Mouse (Mus musculus): Measurements from ENCODE around the gene Galntl6.
A peak's percentile ranks its signal among the peaks of the same experiment; 100 is the strongest.

The Galntl6 gene

DNA sequence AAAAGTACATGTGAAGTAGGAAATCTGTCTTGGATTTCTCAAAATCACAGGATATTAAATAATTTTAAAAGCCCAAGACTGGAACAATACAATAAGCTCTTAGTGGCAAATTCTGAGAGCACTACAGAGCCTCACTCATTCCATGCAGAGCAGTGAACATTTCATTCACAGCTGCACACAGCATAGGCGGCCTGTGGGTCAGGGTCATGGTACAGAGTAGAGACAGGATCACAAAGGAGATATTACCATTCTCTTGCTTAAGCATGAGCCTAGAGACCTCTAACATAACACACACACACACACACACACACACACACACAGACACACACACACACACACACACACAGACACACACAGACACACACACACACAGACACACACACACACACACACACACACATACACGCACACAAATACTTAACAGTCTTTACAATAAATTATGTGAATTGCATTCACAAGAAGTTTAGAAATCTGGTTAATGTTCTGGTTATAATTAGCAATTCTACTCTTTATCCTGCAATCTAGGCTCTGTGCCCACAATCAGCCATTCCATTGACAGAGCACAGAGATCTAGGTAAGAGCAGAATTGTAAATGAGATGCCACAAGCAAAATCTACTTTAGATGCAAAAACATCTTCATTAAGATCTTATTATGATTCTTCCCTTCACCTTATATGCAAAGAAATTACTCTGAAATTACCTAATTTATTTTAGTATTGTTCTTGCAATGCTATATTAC is 653.7 kb downstream of the Galntl6 start:
- DNase-seq (ENCODE audit: inconsistent ontology term), result no peak

DNA sequence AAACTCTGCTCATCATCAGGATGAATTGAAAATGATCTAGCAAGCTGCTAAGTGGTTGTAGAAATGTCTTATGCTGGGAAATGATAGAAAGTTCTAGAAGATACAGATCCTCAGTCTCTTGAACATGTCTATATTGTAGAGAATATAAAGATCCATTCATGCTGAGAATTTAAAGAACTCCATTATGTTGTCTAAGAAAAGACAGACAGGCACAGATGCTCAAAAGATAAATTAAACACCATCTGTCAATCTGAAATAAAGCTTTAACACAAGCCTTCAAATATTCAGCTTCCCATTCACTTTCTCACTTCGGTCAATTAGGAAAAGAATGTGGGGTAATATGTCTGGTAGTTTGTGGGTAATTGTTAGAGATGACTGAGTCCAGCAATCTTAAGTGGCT is 658.8 kb downstream of the Galntl6 start:
- no peak for DNase-seq (ENCODE audit: inconsistent ontology term)

GRCm38 (mm10) chr8:58244830-58245229 is 667.6 kb downstream of the Galntl6 start:
- no peak for DNase-seq (ENCODE audit: inconsistent ontology term)

DNA sequence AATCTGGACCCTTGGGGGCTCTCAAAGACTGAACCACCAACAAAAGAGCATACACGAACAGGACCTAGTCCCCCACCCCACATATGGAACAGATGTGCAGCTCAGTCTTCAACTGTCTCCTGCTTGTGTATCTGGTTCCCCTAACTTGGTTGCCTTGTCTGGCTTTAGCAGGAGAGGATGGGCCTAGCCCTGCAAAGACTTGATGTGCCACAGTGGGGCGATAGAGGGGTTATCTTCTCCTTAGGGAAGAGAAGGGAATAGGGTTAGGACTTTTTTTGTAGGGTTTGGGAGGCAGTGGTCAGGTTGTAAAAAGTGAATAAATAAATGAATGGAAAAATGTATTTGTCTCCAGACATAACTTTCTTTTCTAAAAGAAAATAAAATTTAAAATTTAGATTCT is 678.2 kb downstream of the Galntl6 start:
- no peak for DNase-seq (ENCODE audit: inconsistent ontology term)

- DNase-seq (ENCODE audit: inconsistent ontology term), result no peak
These were observed 683.7 kb downstream of the Galntl6 start for GRCm38 (mm10) chr8:58228725-58229124.

GRCm38 (mm10) chr8:58217885-58218284 is 694.6 kb downstream of the Galntl6 start:
- DNase-seq (ENCODE audit: inconsistent ontology term), result peak; percentile 26

- DNase-seq (ENCODE audit: inconsistent ontology term), result no peak
These were observed 722.7 kb downstream of the Galntl6 start for GRCm38 (mm10) chr8:58189694-58190093.

GRCm38 (mm10) chr8:58146961-58147360 is 765.5 kb downstream of the Galntl6 start:
- peak; percentile 17 for DNase-seq (ENCODE audit: inconsistent ontology term)

DNA sequence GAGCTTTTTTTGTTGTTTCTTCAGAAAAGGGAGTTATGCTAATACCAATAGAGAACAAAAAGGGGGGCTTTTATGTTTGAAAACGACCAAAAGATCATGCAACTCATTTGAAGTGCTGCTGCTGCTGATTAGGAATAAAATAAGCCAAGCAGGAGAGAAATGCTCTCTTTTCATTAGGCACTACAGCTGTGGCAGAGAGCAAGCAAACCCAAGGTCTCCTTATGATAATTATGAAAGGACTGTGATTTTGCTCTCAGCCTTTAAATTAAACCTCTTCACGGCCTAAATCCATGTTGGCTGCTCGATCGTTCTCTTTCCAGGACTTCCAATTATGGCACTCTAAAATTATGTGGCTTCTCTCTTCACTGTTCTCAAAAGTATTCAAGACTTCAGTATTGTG is 825.7 kb downstream of the Galntl6 start:
- no peak for DNase-seq (ENCODE audit: inconsistent ontology term)

DNA sequence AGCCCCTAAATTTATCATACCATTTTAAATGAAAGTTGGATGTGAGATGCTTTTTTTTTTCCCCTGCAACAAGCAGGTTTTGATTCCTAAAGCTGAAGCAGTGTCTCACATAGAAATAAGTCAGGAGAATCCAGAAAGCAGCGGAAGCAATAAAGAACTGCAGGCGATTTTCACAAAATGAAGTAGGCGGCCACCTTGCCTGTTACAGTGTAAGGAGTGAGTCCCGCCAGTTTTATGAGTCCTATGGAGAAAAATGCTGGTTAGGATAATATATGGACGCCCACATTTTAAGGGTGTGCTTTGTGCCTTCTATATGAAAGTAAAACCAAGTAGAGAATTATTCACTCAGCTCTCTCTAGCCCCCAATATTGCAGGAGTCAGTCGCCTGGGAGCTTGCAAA is 827.5 kb downstream of the Galntl6 start:
- DNase-seq (ENCODE audit: inconsistent ontology term), result no peak

- DNase-seq (ENCODE audit: inconsistent ontology term), result no peak
These were observed 830.7 kb downstream of the Galntl6 start for GRCm38 (mm10) chr8:58081715-58082114.

- no peak for DNase-seq (ENCODE audit: inconsistent ontology term)
These were observed 837.8 kb downstream of the Galntl6 start for GRCm38 (mm10) chr8:58074611-58075010.

DNA sequence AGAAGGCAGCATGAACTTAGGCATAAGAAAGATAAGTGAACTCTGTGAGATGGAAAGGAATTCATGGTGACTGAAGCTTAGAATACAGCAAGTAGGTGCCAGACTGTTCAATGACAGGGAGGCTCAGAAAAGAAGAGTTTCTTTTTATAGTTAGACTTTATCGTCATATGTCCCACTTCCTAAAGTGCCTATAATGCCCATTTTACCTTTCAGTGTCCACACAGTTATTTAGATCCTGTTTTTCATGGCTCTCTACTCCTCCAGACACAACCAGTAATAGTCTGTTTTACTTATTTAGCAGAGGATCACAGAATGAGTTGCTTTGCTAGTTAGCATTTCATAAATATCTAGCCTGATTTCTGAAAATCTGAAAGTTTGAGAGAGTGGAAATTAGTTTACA is 838.7 kb downstream of the Galntl6 start:
- DNase-seq (ENCODE audit: inconsistent ontology term), result no peak

DNA sequence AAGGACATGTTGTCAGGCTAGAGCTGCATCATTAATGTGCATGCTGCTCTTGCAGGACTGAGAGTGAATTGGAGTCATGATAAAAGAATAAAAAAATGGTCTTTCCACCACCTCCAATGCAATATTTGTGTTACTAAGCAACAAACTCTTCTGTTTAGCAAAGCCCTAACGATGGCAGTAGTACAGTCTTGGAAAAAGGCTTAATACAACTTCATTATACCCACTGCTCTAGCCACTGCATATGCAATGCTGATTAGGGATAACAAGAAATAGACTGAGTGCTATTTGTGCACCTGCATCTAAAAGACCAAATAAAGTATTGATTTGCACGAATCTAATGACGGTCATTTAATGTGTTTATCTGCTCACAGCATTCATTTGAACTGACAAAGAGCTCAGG is 880.2 kb downstream of the Galntl6 start:
- DNase-seq (ENCODE audit: inconsistent ontology term), result no peak

DNA sequence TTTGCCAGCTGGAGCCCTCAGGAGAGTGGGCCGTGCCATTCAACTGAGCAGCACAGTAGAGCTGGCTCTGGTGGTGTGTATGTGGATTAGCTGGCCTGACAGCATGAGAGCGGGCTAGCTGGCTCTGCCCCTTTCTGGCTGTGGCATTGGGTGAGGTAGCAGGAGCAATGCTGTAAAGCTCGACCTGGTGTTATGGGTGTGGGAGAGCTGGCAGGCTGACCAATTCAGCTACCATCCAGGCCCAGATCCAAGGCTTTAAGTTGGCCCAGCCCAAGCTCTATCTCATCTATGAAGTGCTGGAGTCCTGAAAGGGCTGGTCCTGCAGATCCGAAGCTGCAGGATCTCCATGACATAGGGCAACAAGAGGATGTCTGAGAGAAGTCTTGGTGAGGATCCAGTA is 886.9 kb downstream of the Galntl6 start:
- no peak for DNase-seq (ENCODE audit: inconsistent ontology term)

DNA sequence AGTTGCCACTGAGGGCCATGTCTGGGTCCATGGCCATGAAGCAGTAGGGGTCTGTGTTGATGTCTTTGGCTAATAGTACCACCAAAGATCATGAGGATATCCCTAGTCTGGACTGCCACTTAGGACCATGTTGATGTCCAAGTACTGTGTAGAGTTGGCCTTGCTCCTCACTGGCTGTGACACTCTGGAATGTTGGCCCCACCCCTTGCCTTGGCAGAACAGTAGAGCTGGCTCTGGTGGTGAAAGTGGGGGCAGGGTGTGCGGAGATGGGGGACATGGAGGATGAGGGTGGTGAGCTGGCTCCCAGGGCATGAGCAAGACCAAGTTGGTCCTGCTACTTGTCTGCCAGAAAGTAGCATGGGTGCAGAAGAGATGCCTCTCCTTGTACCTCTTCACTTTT is 887.3 kb downstream of the Galntl6 start:
- DNase-seq (ENCODE audit: inconsistent ontology term), result no peak

DNA sequence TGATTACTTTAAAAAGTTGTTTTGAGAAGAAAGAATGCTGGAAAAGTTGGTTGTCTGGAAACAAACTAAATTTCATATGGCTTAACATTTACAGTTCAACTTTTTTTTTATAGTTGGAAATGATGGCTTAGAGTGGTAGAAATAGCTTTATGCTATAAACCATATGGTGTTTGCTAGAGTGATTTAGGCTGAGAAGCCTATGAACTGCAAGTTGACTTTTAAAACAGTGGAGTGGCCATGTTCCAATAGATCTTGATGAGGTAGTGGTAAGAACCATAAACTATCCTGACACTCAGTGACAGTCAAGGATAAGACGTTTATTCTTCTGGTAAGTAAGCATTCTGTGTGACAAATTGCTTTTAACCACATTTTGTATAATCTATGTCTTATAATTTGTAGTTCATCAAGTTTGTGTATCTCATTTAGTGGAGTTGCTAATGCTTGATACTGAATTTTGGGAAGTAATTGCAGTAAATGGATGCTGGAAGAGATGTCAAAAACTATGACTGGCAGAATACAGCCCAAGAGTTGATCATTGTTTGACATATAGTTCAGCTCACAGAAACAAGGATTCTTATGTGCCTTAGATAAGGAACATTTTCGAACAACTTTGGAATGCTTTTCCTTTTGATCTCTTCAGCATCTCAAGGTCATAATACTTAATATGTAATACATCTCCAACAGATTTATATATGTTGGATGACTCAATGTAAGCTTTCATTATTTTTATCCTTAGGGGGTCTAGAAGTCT is 888.8 kb downstream of the Galntl6 start:
- DNase-seq (ENCODE audit: inconsistent ontology term), result no peak

GRCm38 (mm10) chr8:57989428-57990171 is 922.8 kb downstream of the Galntl6 start:
- DNase-seq (ENCODE audit: inconsistent ontology term), result peak; percentile 9

- DNase-seq (ENCODE audit: inconsistent ontology term), result no peak
These were observed 935.1 kb downstream of the Galntl6 start for GRCm38 (mm10) chr8:57977372-57977771.

GRCm38 (mm10) chr8:57974093-57974492 is 938.3 kb downstream of the Galntl6 start:
- DNase-seq (ENCODE audit: inconsistent ontology term), result no peak

GRCm38 (mm10) chr8:57972832-57973231 is 939.6 kb downstream of the Galntl6 start:
- DNase-seq (ENCODE audit: inconsistent ontology term), result no peak

DNA sequence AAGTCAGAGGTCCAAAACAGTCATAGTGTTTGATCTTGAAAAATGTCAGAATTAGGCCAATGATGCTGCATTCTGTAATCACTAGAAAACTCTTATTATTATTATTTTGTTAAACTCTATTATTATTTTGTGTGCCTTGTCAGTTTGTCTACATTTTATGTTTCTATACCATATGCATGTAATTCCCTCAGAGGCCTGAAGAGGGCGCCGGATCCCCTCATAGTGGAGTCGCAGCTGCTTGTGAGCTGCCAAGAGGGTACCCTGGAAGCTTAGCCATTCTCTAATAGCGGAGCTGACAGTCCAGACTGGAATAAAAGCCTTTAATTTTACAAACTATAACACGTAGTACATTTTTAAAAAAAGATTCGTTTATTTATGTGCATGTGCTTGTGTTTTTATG is 945.8 kb downstream of the Galntl6 start:
- DNase-seq (ENCODE audit: inconsistent ontology term), result no peak

GRCm38 (mm10) chr8:57965508-57965907 is 946.9 kb downstream of the Galntl6 start:
- no peak for DNase-seq (ENCODE audit: inconsistent ontology term)
